Mouse (Mus musculus) thymus, adult 18-20 months (tissue): ENCODE data around the gene Rtl6.

Source experiments
- DNase-seq, 2 experiments: peaks; one replicate each; pipeline ENCODE4 v3.0.0; 2022; ENCODE audit warnings: mixed read lengths in 2 of 2

Rtl6 gene

GRCm38 (mm10) chr15:84536611-84537010 lies 21.0 kb downstream of the Rtl6 start:
- no peak for DNase-seq

DNA sequence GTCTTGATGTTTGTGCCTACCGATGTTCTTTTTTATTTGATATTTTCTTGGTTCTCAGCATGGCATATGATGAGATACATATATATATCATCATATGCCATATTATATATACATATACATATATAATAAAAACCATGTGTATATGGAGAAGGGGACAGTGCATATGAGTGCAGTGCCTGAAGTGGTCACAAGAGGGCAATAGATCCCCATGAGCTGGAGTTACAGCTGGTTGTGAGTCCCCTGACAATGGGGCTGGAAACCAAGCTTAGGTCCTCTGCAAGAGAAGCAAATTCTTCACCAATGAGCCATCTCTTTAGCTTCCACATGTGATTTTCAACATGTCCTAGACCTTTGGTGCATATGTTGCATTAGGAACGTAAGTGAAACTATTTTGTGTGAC lies 21.7 kb downstream of the Rtl6 start:
- no peak for DNase-seq

GRCm38 (mm10) chr15:84532211-84532610 lies 25.4 kb downstream of the Rtl6 start:
- no peak for DNase-seq

DNA sequence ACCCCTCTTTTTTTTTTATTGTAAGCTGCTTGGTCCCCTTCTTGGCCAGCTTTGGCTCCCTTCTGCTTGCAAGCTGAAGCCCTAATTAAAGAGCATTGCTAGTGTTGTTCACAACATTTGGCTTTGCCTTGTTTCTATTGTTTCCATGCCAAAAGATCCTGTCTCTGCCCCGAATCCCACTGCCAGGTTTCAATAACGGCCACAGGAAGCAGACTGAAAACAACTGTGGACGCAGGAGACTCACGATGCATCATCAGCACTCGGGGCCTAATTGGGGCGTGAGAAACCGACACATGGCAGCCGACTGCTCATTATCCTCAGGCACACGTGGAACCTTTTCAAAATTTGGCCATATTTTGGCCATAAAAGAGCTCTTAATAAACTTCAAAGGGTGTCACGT lies 26.1 kb downstream of the Rtl6 start:
- DNase-seq: no peak

DNA sequence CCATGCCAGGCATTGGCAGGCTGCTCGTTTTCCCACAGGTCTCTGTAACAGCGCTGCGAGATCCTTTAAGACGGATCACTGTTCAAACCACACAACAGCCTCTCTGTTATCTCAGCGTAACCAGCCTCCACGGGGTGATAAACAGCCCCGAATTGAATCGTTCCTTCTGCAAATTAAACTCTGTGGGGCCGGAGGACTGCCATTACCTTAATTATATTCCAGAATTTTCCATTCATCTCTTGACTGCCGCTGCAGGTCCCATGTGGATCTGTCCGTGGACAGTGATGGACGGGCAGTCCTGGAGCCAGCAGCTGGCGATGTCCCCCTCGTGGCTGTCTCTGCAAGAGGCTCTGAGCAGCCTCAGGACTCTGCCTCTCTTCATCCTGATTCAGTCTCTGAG lies 30.7 kb downstream of the Rtl6 start:
- no peak for DNase-seq

- no peak for DNase-seq
Measured at GRCm38 (mm10) chr15:84525222-84525883, 32.3 kb downstream of the Rtl6 start.

- DNase-seq: no peak
Measured at GRCm38 (mm10) chr15:84522953-84523689, 34.5 kb downstream of the Rtl6 start.

GRCm38 (mm10) chr15:84521486-84521885 lies 36.1 kb downstream of the Rtl6 start:
- DNase-seq: no peak

DNA sequence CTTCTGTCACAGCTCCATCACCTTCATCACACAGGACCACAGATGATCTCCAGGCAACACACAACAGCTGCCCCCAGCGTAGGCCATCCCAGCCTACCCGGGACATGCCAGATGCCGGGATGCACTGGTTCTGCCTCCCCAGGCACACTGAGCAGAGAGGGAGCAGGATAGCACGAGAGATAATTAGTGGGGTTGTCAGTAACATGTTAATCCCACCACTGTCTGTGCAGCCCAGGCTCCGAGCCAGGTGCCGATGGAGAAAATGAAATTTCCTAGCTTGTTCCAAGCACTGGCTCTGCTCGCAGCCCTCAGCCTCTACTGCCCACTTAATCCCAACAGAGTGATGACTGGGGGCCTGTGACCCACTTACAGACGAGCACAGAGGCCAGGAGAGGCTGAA lies 39.1 kb downstream of the Rtl6 start:
- DNase-seq: no peak

GRCm38 (mm10) chr15:84512626-84513296 lies 44.9 kb downstream of the Rtl6 start:
- no peak for DNase-seq

- DNase-seq: no peak
Measured at GRCm38 (mm10) chr15:84509981-84510380, 47.6 kb downstream of the Rtl6 start.

DNA sequence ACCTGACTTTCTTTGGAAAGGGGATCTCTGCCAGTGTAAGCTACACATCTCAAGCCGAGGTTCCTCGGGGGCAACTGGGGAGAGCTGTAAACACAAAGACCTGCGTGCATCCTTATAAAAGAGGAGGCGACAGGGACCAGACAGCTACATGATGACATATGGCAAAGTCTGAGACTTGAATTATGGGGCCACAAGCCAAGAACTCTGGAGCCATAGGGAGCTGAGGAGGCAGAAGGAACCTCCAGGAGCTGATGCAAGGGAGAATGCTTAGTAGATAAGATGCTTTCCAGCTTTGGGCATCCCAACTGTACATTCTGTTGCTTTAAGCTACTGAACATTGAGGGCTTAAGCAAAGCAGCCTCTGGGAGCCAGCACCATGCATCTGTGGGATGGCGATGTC lies 48.5 kb downstream of the Rtl6 start:
- DNase-seq: no peak

GRCm38 (mm10) chr15:84506026-84506425 lies 51.6 kb downstream of the Rtl6 start:
- DNase-seq: no peak

DNA sequence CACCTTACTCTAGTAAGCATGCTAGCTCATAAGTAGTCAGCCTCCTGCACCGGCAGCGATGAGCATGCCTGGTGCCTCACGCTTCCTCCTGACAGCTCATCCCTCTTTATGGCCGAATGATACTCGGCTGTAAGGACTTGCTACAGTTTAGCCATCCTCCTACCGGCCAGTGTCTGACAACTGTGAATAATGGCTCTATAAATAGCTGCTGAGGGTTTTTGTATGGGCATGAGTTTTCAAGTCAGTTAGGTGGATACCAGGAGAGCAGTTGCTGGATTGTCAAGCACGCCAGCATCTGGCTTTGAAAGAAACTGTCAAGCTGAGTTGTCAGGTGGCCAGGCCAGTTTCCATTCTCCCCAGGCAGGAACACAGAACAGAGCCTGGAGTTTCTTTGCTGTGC lies 52.7 kb downstream of the Rtl6 start:
- no peak for DNase-seq
